Mouse (Mus musculus): ENCODE data around the gene Gm11937.
"Not testable (repeated sequence)": the region's sequence is repeated elsewhere in the genome, so short reads cannot be mapped to it uniquely, and the experiment has no call there.

The Gm11937 gene

DNA sequence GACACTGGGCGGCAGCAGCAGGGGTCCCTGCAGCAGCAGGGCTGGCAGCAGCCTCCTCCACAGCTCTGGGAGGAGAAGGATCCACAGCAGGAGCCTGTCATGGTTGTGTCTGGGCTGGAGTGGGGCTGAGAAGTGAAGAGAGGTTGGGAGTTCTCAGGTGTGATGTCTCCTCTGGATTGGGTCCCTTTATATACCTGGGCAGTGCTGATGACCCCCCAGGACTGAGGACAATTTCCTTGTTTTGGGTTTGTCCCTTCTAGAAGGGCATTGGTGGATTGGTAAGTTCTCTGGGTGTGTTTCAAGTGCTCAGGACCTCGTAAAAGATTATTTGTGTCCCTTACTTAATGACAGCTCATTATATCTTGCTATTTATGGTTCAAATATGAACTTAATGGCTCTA, at the start of gene Gm11937:
TSS of gene Gm11937 (minus strand) at position 101 of the 400 bp plus-strand sequence.
- DNase-seq (ENCODE audit: low spot score in 2 of 2): not testable (repeated sequence)

DNA sequence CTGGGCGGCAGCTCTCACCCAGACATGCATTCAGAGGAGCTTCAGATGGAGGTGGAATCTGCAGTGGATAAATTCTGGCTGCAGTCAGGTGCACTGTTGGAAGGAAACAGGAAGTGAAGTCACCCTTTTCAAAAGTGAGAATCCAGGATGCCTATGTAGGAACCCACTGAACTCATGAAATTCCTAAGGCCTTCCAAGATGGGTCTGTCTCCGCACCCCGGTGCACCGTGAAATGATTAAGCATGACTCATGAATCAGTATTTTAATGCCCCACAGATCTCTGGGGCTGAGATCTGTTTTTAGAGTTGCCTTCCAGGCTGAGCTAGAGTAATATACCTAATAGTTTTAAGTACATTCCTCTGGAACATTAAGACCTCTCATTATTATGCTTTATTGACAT, 49.3 kb upstream of the Gm11937 start:
- DNase-seq (ENCODE audit: low spot score in 2 of 2): no peak

DNA sequence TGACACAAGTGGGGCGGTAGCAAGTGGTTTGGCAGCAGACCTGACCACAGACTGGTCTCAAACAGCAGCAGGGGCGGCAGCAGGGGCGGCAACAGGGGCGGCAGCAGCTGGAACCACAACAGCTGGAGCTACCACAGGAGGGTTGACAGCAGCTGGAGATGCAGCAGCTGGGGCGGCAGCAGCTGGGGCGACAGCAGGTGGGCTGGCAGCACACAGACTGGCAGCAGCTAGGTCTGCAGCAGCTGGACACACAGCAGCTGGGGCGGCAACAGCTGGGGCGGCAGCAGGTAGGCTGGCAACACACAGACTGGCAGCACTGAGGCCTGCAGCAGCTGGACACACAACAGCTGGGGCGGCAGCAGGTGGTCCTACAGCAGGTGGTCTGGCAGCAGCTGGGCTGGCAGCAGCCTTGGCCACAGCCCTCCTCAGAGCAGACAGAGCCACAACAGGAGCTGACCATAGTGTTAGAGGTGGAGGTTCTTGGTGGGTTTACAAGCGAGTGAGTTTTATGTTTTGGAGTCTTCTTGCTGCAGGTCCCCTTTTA, 48.5 kb upstream of the Gm11937 start, which contains the start of gene Gm11563:
TSS of gene Gm11563 (minus strand) at position 494 of the 544 bp plus-strand sequence.
- not testable (repeated sequence) for DNase-seq (ENCODE audit: low spot score in 2 of 2)

DNA sequence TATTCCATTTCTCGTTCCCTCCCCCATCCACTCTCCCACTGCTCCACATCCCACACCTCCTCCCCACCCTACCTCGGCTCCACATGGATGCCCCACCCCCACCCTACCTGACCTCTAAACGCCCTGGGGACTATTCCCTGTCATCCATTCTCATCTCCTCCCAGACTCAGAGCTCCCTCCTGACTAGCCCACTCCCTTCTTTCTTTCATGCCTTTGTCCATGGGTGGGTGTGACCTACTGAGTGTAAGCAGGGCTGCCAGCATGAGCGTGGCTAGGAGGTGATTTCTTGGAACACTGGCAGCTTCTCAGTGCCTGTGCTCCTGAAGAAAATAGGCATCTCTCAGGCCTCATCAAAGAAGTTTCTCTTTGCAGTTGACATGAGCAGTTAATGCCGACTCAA, 47.1 kb upstream of the Gm11937 start:
- DNase-seq (ENCODE audit: low spot score in 2 of 2): no peak

DNA sequence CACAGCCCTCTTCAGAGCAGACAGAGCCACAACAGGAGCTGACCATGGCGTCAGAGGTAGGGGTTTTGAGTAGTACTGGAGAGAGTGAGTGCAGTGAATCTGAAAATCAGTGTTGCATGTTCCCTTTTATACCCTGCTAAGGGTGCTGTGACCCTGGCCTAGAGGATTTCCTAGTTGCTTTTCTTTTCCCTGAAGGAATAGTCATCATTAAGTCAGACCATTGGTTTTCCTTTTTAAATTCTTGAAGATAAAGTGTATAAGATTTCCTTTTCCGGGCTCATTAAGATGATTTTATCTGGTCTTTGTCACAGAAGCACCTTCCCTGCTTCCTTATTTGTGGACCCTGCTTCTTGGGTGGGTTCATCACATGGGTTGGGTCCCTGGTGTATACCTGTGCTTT, 40.1 kb upstream of the Gm11937 start, which contains the start of gene Gm11555:
TSS of gene Gm11555 (minus strand) at position 101 of the 400 bp plus-strand sequence.
- DNase-seq (ENCODE audit: low spot score in 2 of 2): no peak

DNA sequence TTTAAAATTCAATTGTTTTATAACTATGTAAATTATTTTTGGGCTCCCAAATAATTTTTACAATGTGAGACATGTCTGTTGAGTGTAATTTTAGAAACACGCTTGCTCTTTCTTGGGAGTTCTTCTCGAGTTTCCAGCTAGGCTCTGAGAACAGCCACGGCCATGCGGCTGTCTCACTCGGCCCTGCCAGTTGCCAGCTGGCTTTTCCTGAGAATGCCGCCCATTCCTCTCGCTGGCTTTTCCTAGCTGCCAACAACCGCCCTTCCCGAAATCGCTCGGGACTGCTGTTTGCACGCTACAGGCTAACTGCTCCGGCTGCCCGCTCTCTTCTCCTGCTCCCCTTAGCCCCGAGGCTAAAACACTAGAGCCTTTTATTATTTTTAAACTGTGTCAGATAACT, 36.5 kb upstream of the Gm11937 start:
- no peak for DNase-seq (ENCODE audit: low spot score in 2 of 2)

DNA sequence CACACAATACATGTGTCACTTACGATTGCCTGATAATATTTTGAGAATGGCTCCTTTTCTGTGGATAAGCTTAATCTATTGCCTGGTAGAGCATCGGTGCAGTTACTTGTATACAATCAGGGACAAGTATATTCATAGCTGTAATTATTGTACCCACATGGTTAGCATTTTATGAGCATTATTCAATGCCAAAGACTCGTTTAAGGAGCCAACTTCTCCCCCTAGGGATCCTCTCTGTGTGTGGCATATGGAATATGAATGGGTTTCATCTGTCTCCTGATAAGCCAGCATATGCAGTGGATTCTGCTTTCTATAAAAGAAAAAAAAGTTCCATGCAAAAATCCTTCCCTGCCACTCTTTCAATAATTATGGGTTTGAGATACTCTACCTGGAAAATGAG, 34.4 kb upstream of the Gm11937 start:
- no peak for DNase-seq (ENCODE audit: low spot score in 2 of 2)

DNA sequence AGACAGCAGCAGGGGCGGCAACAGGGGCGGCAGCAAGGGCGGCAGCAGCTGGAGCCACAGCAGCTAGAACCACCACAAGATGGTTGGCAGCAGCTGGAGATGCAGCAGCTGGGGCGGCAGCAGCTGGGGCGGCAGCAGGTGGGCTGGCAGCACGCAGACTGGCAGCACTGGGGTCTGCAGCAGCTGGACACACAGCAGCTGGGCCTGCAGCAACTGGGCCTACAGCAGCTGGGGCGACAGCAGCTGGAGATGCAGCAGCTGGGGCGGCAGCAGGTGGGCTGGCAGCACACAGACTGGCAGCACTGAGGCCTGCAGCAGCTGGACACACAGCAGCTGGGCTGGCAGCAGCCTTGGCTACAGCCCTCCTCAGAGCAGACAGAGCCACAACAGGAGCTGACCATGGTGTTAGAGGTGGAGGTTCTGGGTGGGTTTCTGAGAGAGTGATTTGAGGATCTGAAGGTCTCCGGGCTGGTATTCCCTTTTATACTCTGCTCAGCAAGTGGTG, 33.7 kb upstream of the Gm11937 start, which contains the start of gene Krtap4-7:
TSS of gene Krtap4-7 (minus strand) at position 455 of the 505 bp plus-strand sequence.
- not testable (repeated sequence) for DNase-seq (ENCODE audit: low spot score in 2 of 2)

DNA sequence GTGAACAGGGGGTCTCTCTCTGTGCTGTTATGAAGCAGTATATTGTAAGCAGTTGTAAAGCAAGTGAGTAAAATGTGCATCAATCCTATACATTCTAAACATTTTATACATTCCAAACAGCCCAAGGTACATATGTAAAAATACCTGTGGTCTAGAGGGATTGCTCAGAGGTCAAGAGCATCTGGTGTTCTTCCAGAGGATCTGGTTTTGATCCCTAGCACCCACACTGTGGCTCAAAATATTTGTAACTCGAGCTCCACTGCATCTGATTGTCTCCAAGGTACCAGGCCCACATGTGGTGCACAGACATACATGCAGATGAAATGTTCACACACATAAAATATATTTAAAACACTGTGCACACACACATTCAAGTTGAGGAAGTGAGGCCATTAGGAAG, 30.9 kb upstream of the Gm11937 start:
- DNase-seq (ENCODE audit: low spot score in 2 of 2): no peak

DNA sequence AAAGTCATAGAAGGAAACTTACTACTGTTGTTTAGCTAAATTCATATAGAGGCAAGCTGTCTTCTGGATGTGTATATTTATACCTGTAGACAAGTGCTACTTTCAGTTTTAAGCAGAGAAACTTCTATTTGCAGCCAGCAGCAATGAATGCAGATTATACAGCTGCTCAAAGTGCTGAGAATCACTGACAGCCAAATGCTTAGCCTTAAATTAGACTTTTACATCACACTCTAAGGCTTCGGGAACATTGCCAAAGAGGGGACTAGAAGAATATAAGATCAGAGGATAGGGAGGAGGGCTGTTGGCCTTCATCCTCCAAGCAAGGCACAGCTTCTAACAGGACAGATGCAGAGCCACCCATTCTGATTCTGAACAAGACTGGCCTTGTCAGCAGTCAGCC, 27.1 kb upstream of the Gm11937 start:
- DNase-seq (ENCODE audit: low spot score in 2 of 2): no peak

DNA sequence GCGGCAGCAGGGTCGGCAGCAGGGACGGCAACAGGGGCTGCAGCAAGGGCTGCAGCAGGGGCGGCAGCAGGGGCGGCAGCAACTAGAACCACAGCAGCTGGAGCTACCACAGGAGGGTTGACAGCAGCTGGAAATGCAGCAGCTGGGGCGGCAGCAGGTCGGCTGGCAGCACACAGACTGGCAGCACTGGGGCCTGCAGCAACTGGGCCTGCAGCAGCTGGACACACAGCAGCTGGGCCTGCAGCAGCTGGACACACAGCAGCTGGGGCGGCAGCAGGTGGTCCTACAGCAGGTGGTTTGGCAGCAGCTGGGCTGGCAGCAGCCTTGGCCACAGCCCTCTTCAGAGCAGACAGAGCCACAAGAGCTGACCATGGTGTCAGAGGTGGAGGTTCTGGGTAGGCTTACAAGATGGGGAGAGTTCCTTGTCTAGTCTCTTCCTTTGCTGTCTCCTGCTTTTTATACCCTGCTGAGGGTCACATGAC, 24.7 kb upstream of the Gm11937 start, which contains the start of gene Krtap4-2:
TSS of gene Krtap4-2 (minus strand) at position 432 of the 482 bp plus-strand sequence.
- DNase-seq (ENCODE audit: low spot score in 2 of 2): no peak

DNA sequence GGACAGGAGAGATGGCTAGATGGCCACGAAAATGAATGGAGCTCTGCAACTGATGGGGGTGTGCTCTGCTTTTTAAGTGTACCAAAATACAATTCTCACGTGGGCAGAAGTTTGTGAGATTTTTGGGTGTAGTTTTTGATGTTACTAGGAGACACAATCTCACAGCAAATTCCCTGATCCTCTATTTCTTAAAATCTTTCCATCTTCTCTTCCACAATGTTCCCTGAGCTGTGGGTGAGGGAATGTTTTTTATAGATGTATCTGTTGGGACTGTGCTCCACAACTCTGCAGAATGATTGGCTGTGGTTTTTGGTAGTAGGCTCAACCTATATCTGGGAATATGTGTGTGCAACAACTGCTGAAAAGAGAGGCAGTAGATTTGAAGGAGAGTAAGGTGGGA, 23.3 kb upstream of the Gm11937 start:
- no peak for DNase-seq (ENCODE audit: low spot score in 2 of 2)

DNA sequence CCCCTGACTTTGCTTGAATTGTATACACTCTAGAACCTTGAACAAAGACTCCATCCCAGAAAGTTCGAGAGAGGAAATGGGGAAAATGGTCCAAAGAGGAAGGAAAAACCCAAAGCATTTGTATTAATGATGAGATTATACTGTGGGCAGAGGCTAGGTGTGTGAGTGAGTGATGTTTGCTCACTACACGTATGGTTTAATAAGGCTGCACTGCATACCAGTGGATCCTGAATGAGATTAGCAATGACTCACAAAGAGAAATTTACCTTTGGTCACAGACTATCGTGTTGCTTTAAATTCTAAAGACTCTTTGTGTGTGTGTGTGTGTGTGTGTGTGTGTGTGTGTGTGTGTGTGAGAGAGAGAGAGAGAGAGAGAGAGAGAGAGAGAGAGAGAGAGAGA, 20.9 kb upstream of the Gm11937 start:
- no peak for DNase-seq (ENCODE audit: low spot score in 2 of 2)

DNA sequence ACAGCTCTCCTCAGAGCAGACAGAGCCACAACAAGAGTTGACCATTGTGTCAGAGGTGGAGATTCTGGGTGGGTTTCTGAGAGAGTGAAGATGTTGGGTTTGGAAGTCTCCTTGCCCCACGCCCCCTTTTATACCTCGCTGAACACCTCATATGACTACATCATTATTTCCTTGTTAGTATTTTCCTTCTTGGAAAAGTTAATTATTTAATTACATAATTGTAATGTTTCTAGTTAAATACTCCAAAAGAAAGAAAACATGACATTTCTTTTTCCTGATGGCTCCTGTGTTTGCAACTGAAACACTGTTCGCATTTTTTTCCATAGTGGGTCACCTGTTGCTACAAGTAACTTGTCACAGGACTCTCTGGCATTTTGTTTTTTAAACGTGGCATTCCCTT, 18.1 kb upstream of the Gm11937 start, which contains the start of gene Krtap4-1:
TSS of gene Krtap4-1 (minus strand) at position 101 of the 400 bp plus-strand sequence.
- no peak for DNase-seq (ENCODE audit: low spot score in 2 of 2)

DNA sequence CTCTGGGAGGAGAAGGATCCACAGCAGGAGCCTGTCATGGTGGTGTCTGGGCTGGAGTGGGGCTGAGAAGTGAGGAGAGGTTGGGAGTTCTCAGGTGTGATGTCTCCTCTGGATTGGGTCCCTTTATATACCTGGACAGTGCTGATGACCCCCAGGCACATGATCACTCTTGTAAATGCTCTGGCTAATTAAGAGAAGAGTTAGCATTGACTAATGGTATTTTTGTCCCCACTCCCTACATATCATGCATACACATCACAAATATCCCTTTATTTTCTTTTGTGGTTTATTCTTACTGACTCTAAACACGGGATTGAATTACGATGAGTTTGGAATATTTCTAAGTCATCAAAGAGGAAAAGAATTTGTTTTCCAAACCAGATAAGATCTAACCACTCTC, 10.3 kb upstream of the Gm11937 start, which contains the start of gene Gm11562:
TSS of gene Gm11562 (minus strand) at position 101 of the 400 bp plus-strand sequence.
- DNase-seq (ENCODE audit: low spot score in 2 of 2): no peak

DNA sequence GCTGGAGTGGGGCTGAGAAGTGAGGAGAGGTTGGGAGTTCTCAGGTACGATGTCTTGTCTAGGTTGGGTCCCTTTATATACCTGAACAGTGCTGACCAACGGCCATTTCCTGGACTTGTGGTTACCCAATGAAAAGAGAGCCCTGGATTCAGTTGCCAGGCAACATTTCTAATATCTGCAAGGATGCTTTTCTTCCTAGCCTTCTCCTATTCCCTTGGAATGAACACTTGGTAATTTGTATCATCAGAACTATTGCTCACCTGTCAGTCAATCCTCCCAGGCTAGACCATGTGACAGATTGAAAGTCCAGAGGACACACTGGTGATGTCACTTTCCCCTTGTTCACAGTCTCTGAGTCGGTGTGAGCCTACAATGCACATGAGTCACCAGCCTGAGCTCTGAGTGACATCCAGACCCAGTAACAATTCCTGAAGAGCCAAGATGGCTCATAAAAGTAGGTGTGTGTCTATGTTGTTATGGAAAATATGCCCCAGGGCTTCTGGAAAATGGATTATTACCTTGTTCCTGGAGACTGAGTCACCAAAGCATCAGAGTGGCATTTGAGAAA, 4.9 kb upstream of the Gm11937 start, which contains the start of gene Krtap2-4:
TSS of gene Krtap2-4 (minus strand) at position 51 of the 568 bp plus-strand sequence.
- no peak for DNase-seq (ENCODE audit: low spot score in 2 of 2)

DNA sequence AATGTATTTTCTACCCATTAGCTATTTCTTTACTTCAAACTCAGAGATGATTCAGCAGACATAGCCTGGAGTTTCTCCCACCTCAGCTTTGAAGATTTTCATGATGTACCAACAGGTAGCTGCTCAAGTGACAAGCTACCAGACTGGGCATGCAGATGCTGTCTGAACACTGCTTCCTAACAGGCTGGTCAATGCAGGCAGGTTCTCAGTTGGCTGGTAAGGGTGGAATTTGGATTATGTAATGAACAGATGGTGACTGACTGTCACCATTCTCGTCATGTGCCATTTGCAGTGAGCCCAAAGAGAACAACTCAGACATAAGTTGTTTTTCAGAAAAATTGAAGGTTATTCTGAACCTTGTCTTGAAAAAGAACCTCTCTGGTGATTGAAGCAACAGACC, 863 bp downstream of the Gm11937 start:
- peak; percentile 5 to 10 for DNase-seq (ENCODE audit: low spot score in 2 of 2)

DNA sequence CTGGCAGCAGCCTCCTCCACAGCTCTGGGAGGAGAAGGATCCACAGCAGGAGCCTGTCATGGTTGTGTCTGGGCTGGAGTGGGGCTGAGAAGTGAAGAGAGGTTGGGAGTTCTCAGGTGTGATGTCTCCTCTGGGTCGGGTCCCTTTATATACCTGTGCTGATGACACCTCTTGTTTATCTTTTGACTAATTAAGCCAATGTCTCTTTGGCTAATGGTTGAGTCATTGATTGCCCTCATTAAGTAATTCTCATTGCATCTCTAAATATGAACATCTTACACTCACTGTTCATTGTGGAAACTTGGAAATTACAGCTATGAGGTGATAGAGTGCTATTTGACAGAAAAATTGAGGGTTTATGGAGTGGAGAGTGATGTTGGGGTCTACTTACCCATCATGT, 6.8 kb downstream of the Gm11937 start, which contains the start of gene Gm11938:
TSS of gene Gm11938 (minus strand) at position 101 of the 400 bp plus-strand sequence.
- not testable (repeated sequence) for DNase-seq (ENCODE audit: low spot score in 2 of 2)

DNA sequence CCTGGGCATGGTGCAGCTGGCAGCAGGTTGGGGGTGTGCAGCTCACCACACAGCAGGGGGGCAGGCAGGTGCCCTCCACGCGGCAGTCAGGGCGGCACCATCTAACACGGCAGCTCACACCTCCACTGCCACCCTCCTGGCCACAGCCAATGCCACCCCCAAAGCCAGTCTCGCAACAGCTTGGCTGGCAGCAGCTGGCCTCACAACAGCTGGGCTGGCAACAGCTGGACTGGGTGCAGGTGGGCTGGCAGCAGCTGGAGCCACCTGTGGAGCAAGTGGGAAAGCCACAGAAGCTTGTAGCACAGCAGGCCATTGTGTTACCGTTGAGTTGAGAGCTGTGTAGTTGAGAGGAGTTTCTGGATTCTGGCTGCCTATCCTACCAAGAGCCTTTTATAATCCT, 12.2 kb downstream of the Gm11937 start, which contains the start of gene Krtap9-3:
TSS of gene Krtap9-3 (minus strand) at position 364 of the 400 bp plus-strand sequence.
- not testable (repeated sequence) for DNase-seq (ENCODE audit: low spot score in 2 of 2)

DNA sequence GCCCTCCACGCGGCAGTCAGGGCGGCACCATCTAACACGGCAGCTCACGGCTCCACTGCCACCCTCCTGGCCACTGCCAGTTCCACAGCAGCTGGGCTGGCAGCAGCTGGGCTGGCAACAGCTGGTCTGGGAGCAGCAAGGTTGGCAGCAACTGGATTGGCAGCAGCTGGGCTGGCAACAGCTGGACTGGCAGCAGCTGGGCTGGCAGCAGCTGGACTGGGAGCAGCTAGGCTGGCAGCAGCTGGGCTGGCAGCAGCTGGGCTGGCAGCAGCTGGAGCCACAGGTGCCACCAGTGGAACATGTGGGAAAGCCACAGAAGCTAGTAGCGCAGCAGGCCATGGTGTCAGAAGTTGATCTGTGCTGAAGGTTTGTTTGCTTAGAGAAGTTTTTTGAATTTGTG, 19.0 kb downstream of the Gm11937 start, which contains the start of gene Krtap1-3:
TSS of gene Krtap1-3 (minus strand) at position 359 of the 400 bp plus-strand sequence.
- DNase-seq (ENCODE audit: low spot score in 2 of 2): no peak

DNA sequence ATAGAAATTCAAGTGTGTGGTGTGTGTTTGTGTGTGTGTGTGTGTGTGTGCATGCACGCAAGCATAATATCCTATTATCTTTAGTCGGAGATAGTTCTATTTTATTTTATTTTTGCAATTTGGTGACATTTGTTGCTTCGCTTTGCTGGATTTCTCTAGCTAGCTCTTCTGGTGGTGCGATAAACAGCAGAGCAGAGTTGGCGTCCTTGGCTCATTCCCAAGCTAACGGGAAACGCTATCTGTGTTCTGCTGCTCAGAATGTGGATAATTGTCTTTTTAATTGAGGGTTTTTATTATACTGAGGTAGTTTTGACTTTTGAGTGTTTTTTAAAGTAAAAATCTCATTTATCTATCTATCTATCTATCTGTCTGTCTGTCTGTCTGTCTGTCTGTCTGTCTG, 24.9 kb downstream of the Gm11937 start:
- DNase-seq (ENCODE audit: low spot score in 2 of 2): no peak

DNA sequence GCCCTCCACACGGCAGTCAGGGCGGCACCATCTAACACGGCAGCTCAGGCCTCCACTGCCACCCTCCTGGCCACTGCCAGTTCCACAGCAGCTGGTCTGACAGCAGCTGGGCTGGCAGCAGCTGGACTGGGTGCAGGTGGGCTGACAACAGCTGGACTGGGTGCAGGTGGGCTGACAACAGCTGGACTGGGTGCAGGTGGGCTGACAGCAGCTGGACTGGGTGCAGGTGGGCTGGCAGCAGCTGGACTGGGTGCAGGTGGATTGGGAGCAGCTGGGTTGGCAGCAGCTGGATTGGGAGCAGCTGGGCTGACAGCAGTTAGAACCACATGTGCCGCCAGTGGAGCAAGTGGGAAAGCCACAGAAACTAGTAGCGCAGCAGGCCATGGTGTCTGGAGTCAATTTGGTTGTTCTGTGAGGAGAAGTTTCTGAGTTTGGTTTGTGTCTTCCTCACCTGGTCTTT, 26.7 kb downstream of the Gm11937 start, which contains the start of gene Krtap1-4:
TSS of gene Krtap1-4 (minus strand) at position 410 of the 460 bp plus-strand sequence.
- no peak for DNase-seq (ENCODE audit: low spot score in 2 of 2)

Measured in frontal cortex, postnatal 14 days (tissue).